In genomic region chr4:105432461-105432860, GRCm38 (mm10) we compare ENCODE assay signal across 28 mouse cellular contexts.
A peak's percentile ranks its signal among the peaks of the same experiment; 100 is the strongest.
DNase-seq lines count a peak whose midpoint lies in the region; ATAC-seq and TF ChIP-seq lines count a peak whose summit lies in the region.
"Had no signal": no experiment of that assay in that cellular context is flagged by ENCODE, and none has a peak within 500 bp of the region (broad histone marks: within the 10 kb centered on the region; RNA-seq: fewer than 3 reads in every experiment).

No protein-coding gene starts in this region.

- no peak overlapping the region for H3K27ac ChIP-seq in lung, embryonic 14.5 days (ENCODE audit: low read depth)
- H3K27ac ChIP-seq in midbrain, postnatal 0 days (ENCODE audit: low read depth, low read length): no peak overlapping the region
- H3K27ac ChIP-seq: embryonic facial prominence, embryonic 12.5 days; embryonic facial prominence, embryonic 15.5 days; gastrocnemius, adult 2 months; heart, embryonic 15.5 days; hindbrain, embryonic 10.5 days; hindbrain, embryonic 13.5 days had no signal

- no peaks in the 10 kb centered on the region for H3K27me3 ChIP-seq in lung, embryonic 14.5 days (ENCODE audit: insufficient read depth, low read length)
- no peaks in the 10 kb centered on the region for H3K27me3 ChIP-seq in midbrain, postnatal 0 days (ENCODE audit: insufficient read depth, low read length)
- H3K27me3 ChIP-seq: embryonic facial prominence, embryonic 12.5 days; embryonic facial prominence, embryonic 15.5 days; heart, embryonic 12.5 days; heart, embryonic 15.5 days; hindbrain, embryonic 13.5 days had no signal

- H3K36me3 ChIP-seq in lung, embryonic 14.5 days (ENCODE audit: insufficient read depth): no peaks in the 10 kb centered on the region
- H3K36me3 ChIP-seq in midbrain, postnatal 0 days (ENCODE audit: insufficient read depth, low read length): no peaks in the 10 kb centered on the region
- H3K36me3 ChIP-seq: embryonic facial prominence, embryonic 12.5 days; embryonic facial prominence, embryonic 15.5 days; G1E; heart, embryonic 12.5 days; heart, embryonic 15.5 days; hindbrain, embryonic 10.5 days; hindbrain, embryonic 13.5 days had no signal

- H3K4me3 ChIP-seq in lung, embryonic 14.5 days (ENCODE audit: low read depth, low read length): no peak overlapping the region
- no peak overlapping the region for H3K4me3 ChIP-seq in midbrain, postnatal 0 days (ENCODE audit: low read depth, low read length)
- H3K4me3 ChIP-seq: embryonic facial prominence, embryonic 12.5 days; embryonic facial prominence, embryonic 15.5 days; gastrocnemius, adult 2 months; heart, embryonic 12.5 days; heart, embryonic 15.5 days; hindbrain, embryonic 10.5 days; hindbrain, embryonic 13.5 days had no signal

- H3K9me3 ChIP-seq in lung, embryonic 14.5 days (ENCODE audit: low read depth, low read length): no peaks in the 10 kb centered on the region; the same call in 1 of the 2 replicates
- no peaks in the 10 kb centered on the region for H3K9me3 ChIP-seq in midbrain, postnatal 0 days (ENCODE audit: low read length)
- H3K9me3 ChIP-seq: embryonic facial prominence, embryonic 12.5 days; heart, embryonic 15.5 days; hindbrain, embryonic 13.5 days had no signal

- no peak for ATAC-seq in lung, embryonic 14.5 days (ENCODE audit: insufficient read depth)
- no peak for ATAC-seq in midbrain, postnatal 0 days (ENCODE audit: low FRiP score)
- ATAC-seq: forebrain, embryonic 14.5 days; forebrain, postnatal 0 days; hindbrain, embryonic 16.5 days had no signal

- H3K4me1 ChIP-seq in lung, embryonic 14.5 days (ENCODE audit: insufficient read depth): no peaks in the 10 kb centered on the region
- no peaks in the 10 kb centered on the region for H3K4me1 ChIP-seq in midbrain, postnatal 0 days (ENCODE audit: insufficient read depth, low read length)
- H3K4me1 ChIP-seq: embryonic facial prominence, embryonic 15.5 days; hindbrain, embryonic 13.5 days had no signal

- WGBS in lung, embryonic 14.5 days: 73% methylated on average over 4 of the region's 4 CpGs
- WGBS in midbrain, postnatal 0 days: 85% methylated on average over 4 of the region's 4 CpGs

- DNase-seq in lung, embryonic 14.5 days: peak; percentile 4
- no peak for DNase-seq in lung, postnatal 25 days (ENCODE audit: low spot score)
- peak; percentile 9 for DNase-seq in lung, postnatal 36 days
- no peak for DNase-seq in lung, postnatal 14 days
- peak; percentile 66 for DNase-seq in NIH3T3 (ENCODE audit: low read depth)
- DNase-seq in midbrain, postnatal 0 days (ENCODE audit: low spot score): no peak
- DNase-seq in heart, adult 9 months (ENCODE audit: low spot score in 2 of 2): no peak
- DNase-seq: adrenal gland, adult 2 months; adrenal gland, postnatal 14 days; cerebellum, adult 11 months; cerebellum, adult 2 months; cerebellum, adult 9-11 months; cerebellum, postnatal 25 days; forebrain, postnatal 0 days; gastrocnemius, adult 2 months; gastrocnemius, postnatal 14 days; heart, adult 11 months; heart, postnatal 10 days; heart, postnatal 36 days had no signal

- TF ChIP-seq CTCF in lung, embryonic 14.5 days (IDR thresholded peaks at IDR 0.05; ENCODE audit: low read depth): no peak
- no peak for TF ChIP-seq CTCF in midbrain, postnatal 0 days (IDR thresholded peaks at IDR 0.05)

- H3K9ac ChIP-seq in lung, embryonic 14.5 days: no peak overlapping the region
- no peak overlapping the region for H3K9ac ChIP-seq in midbrain, postnatal 0 days (replicated peaks; ENCODE audit: low read length, poor library complexity, severe bottlenecking)
- H3K9ac ChIP-seq: embryonic facial prominence, embryonic 12.5 days; embryonic facial prominence, embryonic 15.5 days; forebrain, postnatal 0 days; heart, embryonic 12.5 days; heart, embryonic 15.5 days; hindbrain, embryonic 13.5 days had no signal

- no peak overlapping the region for H3K4me2 ChIP-seq in lung, embryonic 14.5 days
- H3K4me2 ChIP-seq in midbrain, postnatal 0 days (ENCODE audit: low read depth, low read length, poor library complexity, severe bottlenecking): no peak overlapping the region
- H3K4me2 ChIP-seq: embryonic facial prominence, embryonic 12.5 days; embryonic facial prominence, embryonic 15.5 days; heart, embryonic 12.5 days; heart, embryonic 15.5 days; hindbrain, embryonic 13.5 days had no signal

Comparison
In these comparisons a context has a peak if more than half of its experiments do, and no peak if none do; other contexts are left out.
1. DNase-seq: peak in lung, embryonic 14.5 days (single experiment), lung, postnatal 36 days (single experiment) and NIH3T3 (single experiment); none in lung, postnatal 25 days (single experiment), lung, postnatal 14 days (single experiment), midbrain, postnatal 0 days (single experiment) and heart, adult 9 months (0 of 2).